8 mouse cellular contexts compared by ENCODE assay signal in genomic region chr9:44733671-44734523, GRCm38 (mm10). TPM values are rescaled to one million over a fixed set of nuclear protein-coding genes. Genes with fewer than 3 reads are reported as not detected.
DNase-seq lines count a peak whose midpoint lies in the region; ATAC-seq lines count a peak whose summit lies in the region.

No protein-coding gene starts in this region.

- no peaks in the 10 kb centered on the region for H3K9me3 ChIP-seq in neural tube, embryonic 13.5 days

- peak overlapping the region; percentile 68 for H3K27ac ChIP-seq in neural tube, embryonic 13.5 days (replicated peaks)

- H3K27me3 ChIP-seq in neural tube, embryonic 13.5 days, result 0 out of 2 replicates have a peak, but pooled peaks cover 12% of the 10 kb centered on the region

- DNase-seq in CD4-positive helper T cell, adult 2 months (ENCODE audit: low read depth, low spot score), result peak; percentile 68
- peak; percentile 93 for DNase-seq in Muller cell, postnatal 12 days (ENCODE audit: inconsistent ontology term)
- DNase-seq in heart, adult 8-10 months (ENCODE audit: low spot score), result peak; percentile 79
- peak; percentile 52 for DNase-seq in kidney, adult 11 months
- DNase-seq in lung, adult 18-20 months, result peak; percentile 75 to 82
- no peak for DNase-seq in c-Kit-positive CD71-positive TER-119-positive erythroid progenitor cells, embryonic 14.5 days (ENCODE audit: low spot score)

- no peaks in the 10 kb centered on the region for H3K36me3 ChIP-seq in neural tube, embryonic 13.5 days

- H3K9ac ChIP-seq in neural tube, embryonic 13.5 days, result peak overlapping the region; percentile 80

- ATAC-seq in common myeloid progenitor, adult 5-6 weeks (replicated peaks; ENCODE audit: low read depth, poor library complexity, severe bottlenecking), result peak; percentile 16; the same call in 1 of the 2 replicates
- peak; percentile 52 for ATAC-seq in neural tube, embryonic 13.5 days (ENCODE audit: low read depth)

- H3K4me3 ChIP-seq in neural tube, embryonic 13.5 days, result peak overlapping the region; percentile 61

- peak overlapping the region; percentile 99 for H3K4me2 ChIP-seq in neural tube, embryonic 13.5 days

- H3K4me1 ChIP-seq in neural tube, embryonic 13.5 days (replicated peaks), result peaks cover 34% of the 10 kb centered on the region

- under 1% methylated on average over 79 of the region's 79 CpGs for WGBS in neural tube, embryonic 13.5 days

RNA-seq across cellular contexts. Expression of gene Phldb1, which starts 1.1 kb away (rescaled TPM):
- 7.9 and 9.5 TPM in 2 replicates for total RNA-seq in common myeloid progenitor, adult 5-6 weeks (2017)
- total RNA-seq in heart, adult 8-10 months (2022), result 100 to 1,000 TPM; 108 to 146 (median 128) TPM
- 42.5 and 43.7 TPM in 2 replicates for polyA plus RNA-seq in neural tube, embryonic 13.5 days (2015; fragmentation: Nextera tagmentation; extraction: Ambion mirVana)

RNA-seq across cellular contexts. Expression of gene Arcn1, which starts 33.7 kb away (rescaled TPM):
- total RNA-seq in common myeloid progenitor, adult 5-6 weeks (2017), result 167 and 196 TPM in 2 replicates
- 10 to 100 TPM; 79.7 to 89.3 (median 80.9) TPM for total RNA-seq in heart, adult 8-10 months (2022)
- polyA plus RNA-seq in neural tube, embryonic 13.5 days (2015; fragmentation: Nextera tagmentation; extraction: Ambion mirVana), result 147 and 168 TPM in 2 replicates

RNA-seq across cellular contexts. Expression of gene Ift46, which starts 33.8 kb away (rescaled TPM):
- total RNA-seq in common myeloid progenitor, adult 5-6 weeks (2017), result 26.1 and 37.7 TPM in 2 replicates
- 10 to 100 TPM; 19.1 to 35.6 (median 22.8) TPM for total RNA-seq in heart, adult 8-10 months (2022)
- 172 and 174 TPM in 2 replicates for polyA plus RNA-seq in neural tube, embryonic 13.5 days (2015; fragmentation: Nextera tagmentation; extraction: Ambion mirVana)

Comparison
In these comparisons a context has a peak if more than half of its experiments do, and no peak if none do; other contexts are left out.
1. RNA of gene Phldb1, which starts 1.1 kb away (total RNA-seq): 108 to 146 TPM in heart, adult 8-10 months; 7.9 to 9.5 TPM in common myeloid progenitor, adult 5-6 weeks; every median in the first group is over 10 times any median in the second.